Mouse (Mus musculus): ENCODE measurements around the gene Atxn2.

GRCm38 (mm10) chr5:121812526-121813243, 101.5 kb downstream of the Atxn2 start:
- no peak for TF ChIP-seq CTCF (IDR thresholded peaks at IDR 0.05; ENCODE audit: borderline replicate concordance, control insufficient read depth, extremely low read depth, insufficient read depth, low read length, poor library complexity)
- TF ChIP-seq POLR2A (IDR thresholded peaks at IDR 0.05; ENCODE audit: control insufficient read depth, extremely low read depth, insufficient read depth, low read length, poor library complexity): no peak

Data from thymus, adult 2 months (tissue).